Mouse (Mus musculus): Measurements from ENCODE around the gene Tkfc. TPM values are rescaled to one million over a fixed set of nuclear protein-coding genes. Genes with fewer than 3 reads are reported as not detected.

The Tkfc gene
- 14.1 and 14.2 TPM in 2 replicates for polyA plus RNA-seq (2012; rRNA removed)

GRCm38 (mm10) chr19:10605293-10605900 is at the start of gene Tkfc, which contains the start of gene Ddb1:
Tkfc (minus strand) TSS chr19:10605654.
Ddb1 (plus strand) TSS chr19:10605327.

GRCm38 (mm10) chr19:10634106-10634871 is 28.8 kb upstream of the Tkfc start, which contains the start of gene Vwce:
Vwce (plus strand) TSS chr19:10634213.

GRCm38 (mm10) chr19:10576690-10577561 is 28.5 kb downstream of the Tkfc start, which contains the start of the genes Cyb561a3 and Tmem138:
Cyb561a3 (plus strand) TSS chr19:10577172.
Tmem138 (minus strand) TSS chr19:10577362.

GRCm38 (mm10) chr19:10555624-10556510 is 49.6 kb downstream of the Tkfc start, which contains the start of gene Tmem216:
Tmem216 (minus strand) TSS chr19:10556238.

Other genes starting within 250 kb of the Tkfc start
- 25.4 and 29.9 TPM in 2 replicates for gene Syt7, start 216.6 kb downstream of the Tkfc start, polyA plus RNA-seq (2012; rRNA removed)
- 0.98 and 1.2 TPM in 2 replicates for gene Lrrc10b, start 148.2 kb downstream of the Tkfc start, polyA plus RNA-seq (2012; rRNA removed)
- 0.29 and 0.40 TPM in 2 replicates for gene Ppp1r32, start 122.7 kb downstream of the Tkfc start, polyA plus RNA-seq (2012; rRNA removed)
- gene Cpsf7, start 80.4 kb downstream of the Tkfc start, polyA plus RNA-seq (2012; rRNA removed), result 23.7 and 26.0 TPM in 2 replicates
- gene Sdhaf2, start 79.5 kb downstream of the Tkfc start, polyA plus RNA-seq (2012; rRNA removed), result 15.4 and 15.9 TPM in 2 replicates
- gene Tmem216, start 49.4 kb downstream of the Tkfc start, polyA plus RNA-seq (2012; rRNA removed), result 9.4 and 9.7 TPM in 2 replicates
- gene Cyb561a3, start 28.5 kb downstream of the Tkfc start, polyA plus RNA-seq (2012; rRNA removed), result 39.9 and 52.5 TPM in 2 replicates
- 4.5 and 6.0 TPM in 2 replicates for gene Tmem138, start 28.3 kb downstream of the Tkfc start, polyA plus RNA-seq (2012; rRNA removed)
- 72.4 and 75.5 TPM in 2 replicates for gene Ddb1, start 327 bp downstream of the Tkfc start, polyA plus RNA-seq (2012; rRNA removed)
- 0.13 and 0.47 TPM in 2 replicates for gene Vwce, start 28.6 kb upstream of the Tkfc start, polyA plus RNA-seq (2012; rRNA removed)
- not detected in 2 replicates for gene Pga5, start 72.4 kb upstream of the Tkfc start, polyA plus RNA-seq (2012; rRNA removed)
- 60.5 and 79.4 TPM in 2 replicates for gene Vps37c, start 83.1 kb upstream of the Tkfc start, polyA plus RNA-seq (2012; rRNA removed)
- gene Cd5, start 133.3 kb upstream of the Tkfc start, polyA plus RNA-seq (2012; rRNA removed), result 0.84 and 1.2 TPM in 2 replicates
- gene Cd6, start 224.4 kb upstream of the Tkfc start, polyA plus RNA-seq (2012; rRNA removed), result 1.4 TPM in 2 replicates
- gene Slc15a3, start 234.1 kb upstream of the Tkfc start, polyA plus RNA-seq (2012; rRNA removed), result 6.3 and 6.8 TPM in 2 replicates

All from colon, adult 2 months (tissue).